Mouse (Mus musculus): Measurements from ENCODE around the gene Psmb7. TPM values are rescaled to one million over a fixed set of nuclear protein-coding genes. Genes with fewer than 3 reads are reported as not detected.

The Psmb7 gene
- polyA plus RNA-seq, 1 experiment from 2014 or later: 162 TPM

GRCm38 (mm10) chr2:38541101-38541500, 102.8 kb downstream of the Psmb7 start:
- Histone ChIP-seq H3K4me3 (ENCODE audit: low read depth, low read length) (no peak overlapping the region), H3K36me3 (ENCODE audit: control insufficient read depth, insufficient read depth, low read length) (no peaks in the 10 kb centered on the region), H3K4me1 (replicated peaks; ENCODE audit: control insufficient read depth, insufficient read depth) (peaks cover 6% of the 10 kb centered on the region; the same call in 1 of the 2 replicates), H3K27ac (replicated peaks) (no peak overlapping the region), H3K9ac (ENCODE audit: low read length) (no peak overlapping the region), H3K27me3 (ENCODE audit: control insufficient read depth, insufficient read depth, low read length) (no peaks in the 10 kb centered on the region), H3K4me2 (replicated peaks; ENCODE audit: low read depth) (no peak overlapping the region), H3K9me3 (ENCODE audit: control insufficient read depth, low read length) (no peaks in the 10 kb centered on the region)
- WGBS: 98% methylated on average over 3 of the region's 3 CpGs
- TF ChIP-seq EP300 (optimal IDR thresholded peaks at IDR 0.05): no peak
- TF ChIP-seq CTCF (IDR thresholded peaks at IDR 0.05; ENCODE audit: low read depth): no peak
- DNase-seq (ENCODE audit: low spot score) (no peak), ATAC-seq (ENCODE audit: low FRiP score, low TSS enrichment) (no peak)

- WGBS: 88% methylated on average over 6 of the region's 6 CpGs
- Histone ChIP-seq H3K36me3 (ENCODE audit: control insufficient read depth, insufficient read depth, low read length) (no peaks in the 10 kb centered on the region), H3K4me3 (ENCODE audit: low read depth, low read length) (no peak overlapping the region), H3K9me3 (ENCODE audit: control insufficient read depth, low read length) (no peaks in the 10 kb centered on the region), H3K4me2 (replicated peaks; ENCODE audit: low read depth) (no peak overlapping the region), H3K4me1 (replicated peaks; ENCODE audit: control insufficient read depth, insufficient read depth) (peaks cover 6% of the 10 kb centered on the region; the same call in 1 of the 2 replicates), H3K27ac (replicated peaks) (no peak overlapping the region), H3K9ac (ENCODE audit: low read length) (no peak overlapping the region), H3K27me3 (ENCODE audit: control insufficient read depth, insufficient read depth, low read length) (no peaks in the 10 kb centered on the region)
- DNase-seq (ENCODE audit: low spot score) (no peak), ATAC-seq (ENCODE audit: low FRiP score, low TSS enrichment) (no peak)
- no peak for TF ChIP-seq EP300 (optimal IDR thresholded peaks at IDR 0.05)
- TF ChIP-seq CTCF (IDR thresholded peaks at IDR 0.05; ENCODE audit: low read depth): no peak
Measured at GRCm38 (mm10) chr2:38540666-38541065, 103.2 kb downstream of the Psmb7 start.

- H3K27ac ChIP-seq (replicated peaks): no peak overlapping the region
- H3K4me1 ChIP-seq (replicated peaks; ENCODE audit: control insufficient read depth, insufficient read depth): peaks cover 5% of the 10 kb centered on the region
- DNase-seq (ENCODE audit: low spot score) (no peak), ATAC-seq (ENCODE audit: low FRiP score, low TSS enrichment) (no peak)
- no peak overlapping the region for H3K4me3 ChIP-seq (ENCODE audit: low read depth, low read length)
- TF ChIP-seq EP300 (optimal IDR thresholded peaks at IDR 0.05) (no peak), CTCF (IDR thresholded peaks at IDR 0.05; ENCODE audit: low read depth) (no peak)
- H3K4me2 ChIP-seq (replicated peaks; ENCODE audit: low read depth): no peak overlapping the region
- 89% methylated on average over 9 of the region's 9 CpGs for WGBS
- H3K36me3 ChIP-seq (ENCODE audit: control insufficient read depth, insufficient read depth, low read length): no peaks in the 10 kb centered on the region
- H3K9me3 ChIP-seq (ENCODE audit: control insufficient read depth, low read length): no peaks in the 10 kb centered on the region
- H3K9ac ChIP-seq (ENCODE audit: low read length): 0 out of 2 replicates have a peak overlapping the region, but pooled peaks have one; percentile 13
- no peaks in the 10 kb centered on the region for H3K27me3 ChIP-seq (ENCODE audit: control insufficient read depth, insufficient read depth, low read length)
Measured at GRCm38 (mm10) chr2:38539677-38540076, 104.2 kb downstream of the Psmb7 start.

Small RNA genes lying within 50 kb of the gene (microRNA-seq; reads per million reads assigned to microRNA genes)
- gene Gm27634: not detected

Other genes with a start within 250 kb of the Psmb7 start
- gene Nek6, start 132.4 kb downstream of the Psmb7 start, polyA plus RNA-seq (2015; fragmentation: Nextera tagmentation; extraction: Ambion mirVana): 43.7 and 43.8 TPM in 2 replicates
- gene Nr5a1, start 70.5 kb upstream of the Psmb7 start, polyA plus RNA-seq (2015; fragmentation: Nextera tagmentation; extraction: Ambion mirVana): 0.28 and 0.33 TPM in 2 replicates